Mouse (Mus musculus): ENCODE measurements around the gene Lrrc8d. TPM values are rescaled to one million over a fixed set of nuclear protein-coding genes. Genes with fewer than 3 reads are reported as not detected.

The Lrrc8d gene
- polyA plus RNA-seq, 1 experiment: 34.6 TPM

- peaks cover 19% of the 10 kb centered on the region for H3K36me3 ChIP-seq (ENCODE audit: control insufficient read depth, insufficient read depth, low read length, poor library complexity, severe bottlenecking)
- H3K4me1 ChIP-seq (ENCODE audit: control insufficient read depth, insufficient read depth, low read length): peaks cover 4% of the 10 kb centered on the region
- no peaks in the 10 kb centered on the region for H3K27me3 ChIP-seq (ENCODE audit: control insufficient read depth, insufficient read depth, low read length, poor library complexity, severe bottlenecking)
- H3K9ac ChIP-seq (ENCODE audit: low read depth, poor library complexity, severe bottlenecking): no peak overlapping the region
- H3K9me3 ChIP-seq (replicated peaks; ENCODE audit: control insufficient read depth, insufficient read depth, low read length, poor library complexity, severe bottlenecking): peaks cover 19% of the 10 kb centered on the region
- H3K27ac ChIP-seq (ENCODE audit: insufficient read depth, low read length): no peak overlapping the region
- no peak overlapping the region for H3K4me3 ChIP-seq (ENCODE audit: low read depth, low read length)
- no peak for TF ChIP-seq POLR2A (IDR thresholded peaks at IDR 0.05; ENCODE audit: insufficient read depth, low read length)
- no peak for TF ChIP-seq CTCF (IDR thresholded peaks at IDR 0.05; ENCODE audit: low read depth, low read length)
- no peak for TF ChIP-seq EP300 (IDR thresholded peaks at IDR 0.05; ENCODE audit: insufficient read depth, low read depth, low read length)
Observed at GRCm38 (mm10) chr5:105718138-105718670, 18.4 kb downstream of the Lrrc8d start.

- Histone ChIP-seq H3K9ac (ENCODE audit: low read depth, poor library complexity, severe bottlenecking) (no peak overlapping the region), H3K4me3 (ENCODE audit: low read depth, low read length) (no peak overlapping the region), H3K4me1 (ENCODE audit: control insufficient read depth, insufficient read depth, low read length) (no peaks in the 10 kb centered on the region), H3K9me3 (replicated peaks; ENCODE audit: control insufficient read depth, insufficient read depth, low read length, poor library complexity, severe bottlenecking) (peaks cover 28% of the 10 kb centered on the region), H3K36me3 (ENCODE audit: control insufficient read depth, insufficient read depth, low read length, poor library complexity, severe bottlenecking) (peaks cover 19% of the 10 kb centered on the region), H3K27me3 (ENCODE audit: control insufficient read depth, insufficient read depth, low read length, poor library complexity, severe bottlenecking) (no peaks in the 10 kb centered on the region), H3K27ac (ENCODE audit: insufficient read depth, low read length) (no peak overlapping the region)
- no peak for TF ChIP-seq POLR2A (IDR thresholded peaks at IDR 0.05; ENCODE audit: insufficient read depth, low read length)
- TF ChIP-seq EP300 (IDR thresholded peaks at IDR 0.05; ENCODE audit: insufficient read depth, low read depth, low read length): no peak
- TF ChIP-seq CTCF (IDR thresholded peaks at IDR 0.05; ENCODE audit: low read depth, low read length): no peak
Observed at GRCm38 (mm10) chr5:105721267-105721666, 21.5 kb downstream of the Lrrc8d start.

- H3K4me1 ChIP-seq (ENCODE audit: control insufficient read depth, insufficient read depth, low read length): no peaks in the 10 kb centered on the region
- no peak overlapping the region for H3K27ac ChIP-seq (ENCODE audit: insufficient read depth, low read length)
- H3K9ac ChIP-seq (ENCODE audit: low read depth, poor library complexity, severe bottlenecking): no peak overlapping the region
- H3K4me3 ChIP-seq (ENCODE audit: low read depth, low read length): no peak overlapping the region
- H3K27me3 ChIP-seq (ENCODE audit: control insufficient read depth, insufficient read depth, low read length, poor library complexity, severe bottlenecking): no peaks in the 10 kb centered on the region
- peaks cover 19% of the 10 kb centered on the region for H3K36me3 ChIP-seq (ENCODE audit: control insufficient read depth, insufficient read depth, low read length, poor library complexity, severe bottlenecking)
- peaks cover 28% of the 10 kb centered on the region for H3K9me3 ChIP-seq (replicated peaks; ENCODE audit: control insufficient read depth, insufficient read depth, low read length, poor library complexity, severe bottlenecking)
- no peak for TF ChIP-seq EP300 (IDR thresholded peaks at IDR 0.05; ENCODE audit: insufficient read depth, low read depth, low read length)
Observed at GRCm38 (mm10) chr5:105722807-105723206, 23.0 kb downstream of the Lrrc8d start.

- H3K27ac ChIP-seq (ENCODE audit: insufficient read depth, low read length): no peak overlapping the region
- no peak overlapping the region for H3K9ac ChIP-seq (ENCODE audit: low read depth, poor library complexity, severe bottlenecking)
- peaks cover 17% of the 10 kb centered on the region for H3K9me3 ChIP-seq (replicated peaks; ENCODE audit: control insufficient read depth, insufficient read depth, low read length, poor library complexity, severe bottlenecking)
- H3K27me3 ChIP-seq (ENCODE audit: control insufficient read depth, insufficient read depth, low read length, poor library complexity, severe bottlenecking): no peaks in the 10 kb centered on the region
- no peak overlapping the region for H3K4me3 ChIP-seq (ENCODE audit: low read depth, low read length)
- TF ChIP-seq EP300 (IDR thresholded peaks at IDR 0.05; ENCODE audit: insufficient read depth, low read depth, low read length) (no peak), CTCF (IDR thresholded peaks at IDR 0.05; ENCODE audit: low read depth, low read length) (no peak), POLR2A (IDR thresholded peaks at IDR 0.05; ENCODE audit: insufficient read depth, low read length) (no peak)
- H3K36me3 ChIP-seq (ENCODE audit: control insufficient read depth, insufficient read depth, low read length, poor library complexity, severe bottlenecking): peaks cover 19% of the 10 kb centered on the region
- no peaks in the 10 kb centered on the region for H3K4me1 ChIP-seq (ENCODE audit: control insufficient read depth, insufficient read depth, low read length)
Observed at GRCm38 (mm10) chr5:105730193-105730831, 30.5 kb downstream of the Lrrc8d start.

- Histone ChIP-seq H3K9ac (ENCODE audit: low read depth, poor library complexity, severe bottlenecking) (no peak overlapping the region), H3K9me3 (replicated peaks; ENCODE audit: control insufficient read depth, insufficient read depth, low read length, poor library complexity, severe bottlenecking) (peaks cover 17% of the 10 kb centered on the region), H3K27ac (ENCODE audit: insufficient read depth, low read length) (no peak overlapping the region), H3K27me3 (ENCODE audit: control insufficient read depth, insufficient read depth, low read length, poor library complexity, severe bottlenecking) (no peaks in the 10 kb centered on the region), H3K4me1 (ENCODE audit: control insufficient read depth, insufficient read depth, low read length) (no peaks in the 10 kb centered on the region), H3K36me3 (ENCODE audit: control insufficient read depth, insufficient read depth, low read length, poor library complexity, severe bottlenecking) (peaks cover 22% of the 10 kb centered on the region), H3K4me3 (ENCODE audit: low read depth, low read length) (no peak overlapping the region; the same call in 1 of the 2 replicates)
- TF ChIP-seq POLR2A (IDR thresholded peaks at IDR 0.05; ENCODE audit: insufficient read depth, low read length) (no peak), EP300 (IDR thresholded peaks at IDR 0.05; ENCODE audit: insufficient read depth, low read depth, low read length) (no peak), CTCF (IDR thresholded peaks at IDR 0.05; ENCODE audit: low read depth, low read length) (no peak)
Observed at GRCm38 (mm10) chr5:105731173-105731626, 31.4 kb downstream of the Lrrc8d start.

Data from ES-Bruce4 (cell line).